Mouse (Mus musculus) thymus, postnatal 4 days (tissue): ENCODE results near the gene Zfp985.
"Not testable (repeated sequence)": the region's sequence is repeated elsewhere in the genome, so short reads cannot be mapped to it uniquely, and the experiment has no call there.

ENCODE experiments used
- DNase-seq: peaks from one replicate; pipeline ENCODE4 v3.0.0; 2021

Gene Zfp985

GRCm38 (mm10) chr4:147553071-147553470, at the start of gene Zfp985:
Gene Zfp985, plus strand, starts transcription at chr4:147553277.
- DNase-seq = not testable (repeated sequence)

DNA sequence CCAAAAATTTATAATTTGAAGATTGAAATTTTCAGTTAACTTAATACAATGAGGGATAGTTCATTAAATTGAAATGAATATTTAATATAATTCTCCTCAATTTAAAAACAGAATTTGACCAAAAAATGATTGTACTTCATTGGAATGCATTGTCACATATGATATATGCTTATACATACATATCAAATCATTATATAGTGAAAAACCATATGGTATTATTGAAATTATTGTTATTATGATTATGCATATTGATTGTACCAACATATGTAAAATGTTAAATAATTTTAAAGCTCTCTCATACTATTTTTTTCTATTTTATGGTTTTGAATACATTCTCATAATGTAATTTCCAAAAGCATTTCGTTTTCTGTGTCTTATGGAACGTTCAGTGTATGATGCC, 43.9 kb upstream of the Zfp985 start:
- no peak for DNase-seq

DNA sequence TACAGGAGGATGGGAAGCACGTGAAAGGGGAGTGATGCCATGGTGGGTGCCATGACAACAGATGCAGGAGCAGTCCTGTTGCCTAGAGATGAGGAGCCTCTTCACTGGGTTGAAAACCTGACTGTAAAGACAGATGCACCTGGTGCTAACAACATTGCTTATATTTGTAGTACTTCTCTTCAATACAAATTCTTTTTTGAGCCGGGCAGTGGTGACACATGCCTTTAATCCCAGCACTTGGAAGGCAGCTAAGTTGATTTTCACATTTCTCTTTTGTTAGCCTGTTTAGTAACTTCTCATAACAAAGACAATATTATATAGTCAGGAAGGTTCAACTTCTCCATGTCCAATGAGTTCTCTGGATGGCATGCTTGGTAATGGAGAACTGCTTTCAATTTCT, 34.1 kb upstream of the Zfp985 start:
- DNase-seq = no peak

DNA sequence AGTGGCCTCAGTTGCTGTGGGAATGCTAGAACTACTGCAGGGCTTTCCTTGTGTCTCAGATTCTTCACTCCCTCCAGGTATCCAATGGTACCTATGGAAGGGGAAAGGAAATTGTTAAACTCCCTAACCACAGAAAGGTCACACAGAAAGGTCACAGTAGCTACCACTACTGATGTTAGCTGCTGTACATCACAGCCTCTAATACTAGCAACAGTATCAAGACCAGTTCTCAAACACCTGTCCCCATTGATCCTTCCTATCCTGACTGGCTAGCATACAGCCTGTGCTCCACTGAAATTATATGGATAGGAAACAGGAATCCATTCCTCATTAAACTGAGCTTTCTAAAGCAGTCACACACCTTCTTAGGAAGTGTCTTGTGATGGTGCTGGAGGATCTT, 33.0 kb upstream of the Zfp985 start:
- no peak for DNase-seq

GRCm38 (mm10) chr4:147525125-147525524, 28.0 kb upstream of the Zfp985 start:
- no peak for DNase-seq

DNA sequence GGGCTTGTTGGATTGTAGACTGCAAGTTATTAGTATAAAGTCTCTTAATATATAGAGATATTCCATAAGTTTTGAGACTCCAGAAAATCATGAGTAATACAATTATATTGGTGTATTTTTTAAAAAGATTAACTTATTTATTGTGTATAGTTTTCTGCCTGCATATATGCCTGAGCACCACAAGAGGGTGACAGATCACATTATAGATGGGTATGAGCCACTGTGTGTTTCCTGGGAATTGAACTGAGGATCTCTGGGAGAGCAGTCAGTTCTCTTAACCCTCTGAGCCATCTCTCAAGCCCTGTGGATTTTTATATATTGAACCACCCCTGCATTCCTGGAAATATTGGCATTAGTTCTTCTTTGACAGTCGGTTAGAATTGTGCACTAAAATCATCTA, 22.7 kb upstream of the Zfp985 start:
- DNase-seq = no peak

GRCm38 (mm10) chr4:147535916-147536315, 17.2 kb upstream of the Zfp985 start:
- DNase-seq = not testable (repeated sequence)

DNA sequence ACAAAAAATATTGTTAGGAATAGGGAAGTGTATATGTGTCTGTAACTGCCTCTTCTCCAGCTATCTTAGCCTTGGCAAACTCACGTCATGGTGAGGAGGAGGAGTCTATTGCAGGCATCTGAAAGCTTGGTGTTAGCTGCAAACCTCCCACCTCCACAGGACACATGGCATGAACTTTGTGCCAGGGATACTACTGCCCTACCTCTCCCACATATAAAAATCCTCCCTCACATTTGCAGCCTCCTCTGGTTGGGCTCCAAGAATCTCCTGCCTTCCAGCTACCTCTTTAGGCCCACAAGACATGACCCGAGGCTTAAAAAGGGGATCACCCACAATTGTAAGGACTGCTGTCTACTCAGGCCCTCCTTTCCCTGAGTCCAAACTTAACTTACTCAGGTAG, 15.4 kb upstream of the Zfp985 start:
- DNase-seq = no peak

- not testable (repeated sequence) for DNase-seq
These were observed 13.2 kb upstream of the Zfp985 start, which contains the start of gene Gm16503 for GRCm38 (mm10) chr4:147539918-147540317. Gene Gm16503, plus strand, starts transcription at chr4:147540218.

DNA sequence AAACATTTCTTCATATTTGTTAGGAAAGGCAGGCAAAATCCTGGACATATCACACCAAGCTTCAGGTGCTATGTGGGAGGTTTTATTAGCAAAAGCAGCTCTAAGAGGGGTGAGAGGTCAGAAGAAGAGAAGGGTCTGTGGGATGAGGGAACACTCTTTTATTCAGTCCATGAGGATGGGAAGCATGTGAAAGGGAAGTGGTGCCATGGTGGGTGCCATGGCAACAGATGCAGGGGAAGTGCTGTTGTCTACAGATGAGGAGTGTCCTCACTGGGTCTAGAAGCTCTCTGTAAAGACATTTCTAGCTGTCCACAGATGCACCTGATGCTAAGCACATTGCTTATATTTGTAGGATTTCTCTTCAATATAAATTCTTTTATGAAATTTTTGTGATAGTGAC, 12.0 kb upstream of the Zfp985 start:
- no peak for DNase-seq

GRCm38 (mm10) chr4:147554361-147554760, 1.3 kb downstream of the Zfp985 start:
- DNase-seq = not testable (repeated sequence)

- DNase-seq = not testable (repeated sequence)
These were observed 3.8 kb downstream of the Zfp985 start for GRCm38 (mm10) chr4:147556921-147557320.

DNA sequence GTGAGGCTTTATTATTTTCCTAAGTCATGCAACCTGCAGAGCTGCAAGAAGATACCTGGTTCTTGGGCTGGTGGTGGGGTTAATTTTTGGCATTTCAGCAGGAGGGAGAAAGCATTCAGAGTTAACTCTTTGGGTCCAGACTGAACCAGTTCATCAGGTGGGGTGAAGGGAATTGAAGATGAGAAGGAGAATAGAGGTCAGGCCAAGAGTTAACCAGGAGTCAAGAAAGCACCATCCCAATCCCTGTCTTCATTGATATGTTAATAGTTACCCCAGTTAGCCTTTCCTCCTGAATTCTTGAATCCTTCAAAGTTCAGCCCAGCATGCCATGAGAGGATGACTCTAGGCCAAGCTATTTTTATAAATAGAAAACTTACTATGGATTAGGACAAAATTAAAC, 4.9 kb downstream of the Zfp985 start:
- not testable (repeated sequence) for DNase-seq

DNA sequence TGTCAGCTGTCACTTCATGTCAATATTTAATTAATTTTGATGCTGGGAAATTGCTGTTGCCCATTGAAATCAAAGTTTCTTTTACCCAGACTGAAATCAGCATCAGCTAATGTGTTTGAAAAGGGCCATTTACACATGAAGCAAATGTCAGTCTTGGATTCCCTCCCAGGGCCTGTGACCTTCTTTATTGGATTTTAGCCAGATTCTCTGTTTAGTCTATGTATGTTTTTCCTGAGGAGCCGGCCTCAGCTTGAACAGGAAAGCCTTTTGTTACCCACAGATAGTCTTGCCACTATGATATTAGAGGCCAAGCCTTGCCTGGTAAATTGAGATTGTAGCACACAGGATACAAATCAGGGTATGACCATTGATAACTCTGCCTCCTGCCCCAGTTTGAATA, 6.0 kb downstream of the Zfp985 start:
- DNase-seq = not testable (repeated sequence)

DNA sequence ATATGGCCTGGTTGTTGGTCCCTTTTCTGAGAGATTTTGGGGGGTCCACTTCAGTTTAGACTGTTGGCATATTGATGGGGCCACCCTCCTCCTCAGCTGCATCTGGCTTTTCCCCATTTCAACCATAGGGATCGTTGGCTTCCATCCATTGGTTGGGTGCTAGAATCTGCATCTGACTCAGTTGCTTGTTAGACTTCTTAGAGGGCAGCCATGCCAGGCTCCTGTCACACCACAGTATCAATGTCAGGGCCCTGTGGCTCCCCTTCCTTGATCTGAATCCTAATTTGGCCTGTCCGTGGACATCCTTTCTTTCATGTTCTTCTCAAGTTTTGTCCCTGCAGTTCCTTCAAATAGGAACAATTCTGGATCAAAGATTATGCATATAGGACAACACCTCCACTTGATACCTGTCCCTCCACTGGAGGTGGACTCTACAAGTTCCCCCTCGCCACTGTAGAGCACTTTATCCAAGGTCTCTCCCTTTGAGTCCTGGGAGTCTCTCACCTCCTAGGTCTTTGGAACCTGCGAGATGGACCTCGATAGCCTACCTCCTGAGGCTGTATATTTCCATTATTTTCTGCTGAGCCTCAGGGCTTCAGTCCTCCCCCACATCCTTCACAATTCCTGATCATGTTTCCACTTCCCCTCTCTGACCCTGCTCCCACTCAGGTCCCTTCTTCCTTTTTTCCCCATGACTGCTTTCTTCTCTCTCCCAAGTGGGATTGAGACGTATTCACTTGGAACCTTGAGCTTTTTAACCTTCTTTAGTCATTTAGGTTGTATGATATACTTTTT, 12.5 kb downstream of the Zfp985 start:
- DNase-seq = no peak

- not testable (repeated sequence) for DNase-seq
These were observed 18.1 kb downstream of the Zfp985 start for GRCm38 (mm10) chr4:147571156-147571555.

- not testable (repeated sequence) for DNase-seq
These were observed 26.3 kb downstream of the Zfp985 start for GRCm38 (mm10) chr4:147579371-147579770.

DNA sequence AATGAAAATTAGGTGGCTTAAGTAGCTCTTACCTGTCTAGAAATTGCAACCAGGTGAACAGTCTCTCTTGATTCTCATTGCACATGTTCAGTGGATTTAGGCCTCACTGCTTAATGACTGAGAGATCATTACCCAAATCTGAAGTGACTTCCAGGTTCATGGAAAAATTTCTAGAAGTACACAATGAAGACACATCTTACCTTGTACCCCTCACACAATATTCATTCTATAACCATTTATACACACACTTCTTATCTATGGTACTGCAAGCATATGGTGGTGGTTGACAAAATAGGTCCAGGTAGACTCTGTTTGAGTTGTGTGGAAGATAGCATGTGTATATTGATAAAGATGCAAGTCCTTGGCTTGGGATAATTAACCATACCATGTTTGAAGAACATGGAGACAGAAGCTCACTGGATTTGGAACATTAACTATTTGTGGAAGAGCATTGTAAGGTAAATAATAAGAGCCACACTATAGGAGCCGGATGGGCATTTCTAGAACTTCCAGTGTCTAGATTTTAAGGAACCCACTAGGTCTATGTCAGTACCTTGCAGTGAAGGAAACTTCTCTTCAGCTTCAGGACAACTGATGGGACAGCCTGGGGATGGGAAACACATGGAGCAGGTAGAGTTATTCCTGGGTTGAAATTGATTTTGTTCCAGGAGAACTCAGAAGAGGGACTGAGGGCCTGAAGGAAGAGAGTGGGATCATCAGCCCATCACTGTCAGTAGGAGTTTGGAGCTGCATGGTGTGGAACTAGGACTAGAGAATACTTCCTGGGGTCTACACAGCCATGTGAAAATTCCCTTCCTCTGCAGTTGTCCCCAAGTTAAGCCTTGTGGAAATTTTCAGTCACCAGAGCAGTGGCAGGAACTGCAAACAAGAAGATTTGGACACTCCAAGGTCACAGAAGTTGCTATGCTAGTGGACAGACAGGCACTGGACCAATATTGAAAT, 33.7 kb downstream of the Zfp985 start:
- DNase-seq = no peak

DNA sequence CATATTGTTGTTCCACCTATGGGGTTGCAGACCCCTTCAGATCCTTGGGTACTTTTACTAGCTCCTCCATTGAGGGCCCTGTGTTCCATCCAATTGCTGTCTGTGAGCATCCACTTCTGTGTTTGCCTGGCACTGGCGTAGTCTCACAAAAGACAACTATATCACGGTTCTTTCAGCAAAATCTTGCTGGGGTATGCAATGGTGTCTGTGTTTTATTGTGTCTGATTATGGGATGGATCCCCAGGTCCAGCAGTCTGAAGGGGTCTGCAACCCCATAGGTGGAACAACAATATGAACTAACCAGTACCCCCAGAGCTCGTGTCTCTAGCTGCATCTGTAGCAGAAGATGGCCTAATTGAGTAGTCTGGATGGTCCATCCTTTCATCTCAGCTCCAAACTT, 41.6 kb downstream of the Zfp985 start:
- DNase-seq = not testable (repeated sequence)

DNA sequence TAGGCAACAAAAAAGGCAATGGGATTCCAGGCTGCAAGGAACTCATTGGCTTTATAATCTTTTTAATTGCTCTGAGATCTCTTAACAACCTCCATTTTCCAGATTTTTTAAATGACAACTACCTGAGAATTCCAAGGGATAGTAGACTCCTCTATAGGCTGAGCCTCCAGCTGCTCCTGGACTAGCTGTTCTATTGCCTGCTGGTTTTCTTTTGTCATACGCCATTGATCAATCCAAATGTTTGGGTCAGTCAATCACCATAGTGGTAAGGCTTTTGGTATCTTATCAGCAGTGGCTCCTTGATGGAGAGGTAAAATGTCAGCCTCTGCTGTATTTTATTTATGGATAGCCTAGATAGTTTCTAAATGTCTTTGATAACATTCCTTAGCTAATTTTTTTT, 44.6 kb downstream of the Zfp985 start:
- DNase-seq = no peak

GRCm38 (mm10) chr4:147598831-147599230, 45.8 kb downstream of the Zfp985 start:
- DNase-seq = no peak

GRCm38 (mm10) chr4:147601881-147602280, 48.8 kb downstream of the Zfp985 start:
- DNase-seq = no peak

GRCm38 (mm10) chr4:147603806-147604205, 50.7 kb downstream of the Zfp985 start:
- no peak for DNase-seq

- no peak for DNase-seq
These were observed 52.4 kb downstream of the Zfp985 start for GRCm38 (mm10) chr4:147605521-147605920.
